Mouse (Mus musculus) CH12.LX (cell line): ENCODE measurements around the gene Bcl2a1d.
"Not testable (repeated sequence)": the region's sequence is repeated elsewhere in the genome, so short reads cannot be mapped to it uniquely, and the experiment has no call there.

ENCODE experiments used
- CTCF ChIP-seq, 2 experiments: IDR thresholded peaks in 1 of 2; conservative IDR thresholded peaks in 1 of 2; 2 replicates each; pipeline ENCODE4 v1.5.1; 2011 to 2012; ENCODE audit warnings: low read depth in 2 of 2, low read length in 2 of 2, improper control_type of control experiment in 1 of 2, inconsistent platforms in 1 of 2, mild to moderate bottlenecking in 1 of 2, moderate library complexity in 1 of 2
- ETS1 ChIP-seq: conservative IDR thresholded peaks from 2 replicates; pipeline ENCODE4 v1.6.1; 2012; ENCODE audit warnings: low read depth, mild to moderate bottlenecking, inconsistent platforms, low read length, improper control_type of control experiment, moderate library complexity
- JUND ChIP-seq: conservative IDR thresholded peaks from 2 replicates; pipeline ENCODE4 v1.6.1; 2011; ENCODE audit warnings: low read depth, low read length, improper control_type of control experiment
- MAZ ChIP-seq: IDR thresholded peaks from 2 replicates; pipeline ENCODE4 v1.6.1; 2012; ENCODE audit warnings: low read depth, mild to moderate bottlenecking, inconsistent platforms, low read length, improper control_type of control experiment, moderate library complexity
- POLR2A ChIP-seq: IDR thresholded peaks from 2 replicates; pipeline ENCODE4 v1.6.1; 2011; ENCODE audit warnings: low read depth, mild to moderate bottlenecking, improper control_type of control experiment, low read length
- ZC3H11A ChIP-seq: IDR thresholded peaks from 2 replicates; pipeline ENCODE4 v1.6.1; 2012; ENCODE audit warnings: low read depth, mild to moderate bottlenecking, inconsistent platforms, low read length, improper control_type of control experiment

- not testable (repeated sequence) for TF ChIP-seq CTCF (conservative IDR thresholded peaks at IDR 0.05 in 1 of 2, IDR thresholded peaks at IDR 0.05 in 1 of 2; ENCODE audit: low read depth in 2 of 2, low read length in 2 of 2); POLR2A; JUND; ZC3H11A; MAZ; ETS1
Observed at GRCm38 (mm10) chr9:88705157-88705556, 26.6 kb downstream of the Bcl2a1d start.
